Mouse (Mus musculus): Measurements from ENCODE around the gene Fstl1. TPM values are rescaled to one million over a fixed set of nuclear protein-coding genes. Genes with fewer than 3 reads are reported as not detected.

The Fstl1 gene
- polyA plus RNA-seq, 1 experiment, result 53.1 TPM

GRCm38 (mm10) chr16:37868506-37869469 lies 92.1 kb downstream of the Fstl1 start:
- Histone ChIP-seq H3K4me1 (ENCODE audit: control insufficient read depth, insufficient read depth, low read length) (no peaks in the 10 kb centered on the region), H3K27me3 (ENCODE audit: control insufficient read depth, insufficient read depth, low read length, poor library complexity, severe bottlenecking) (no peaks in the 10 kb centered on the region), H3K9me3 (replicated peaks; ENCODE audit: control insufficient read depth, insufficient read depth, low read length, poor library complexity, severe bottlenecking) (no peaks in the 10 kb centered on the region), H3K9ac (ENCODE audit: low read depth, poor library complexity, severe bottlenecking) (peak overlapping the region; percentile 85), H3K4me3 (ENCODE audit: low read depth, low read length) (peak overlapping the region; percentile 99), H3K27ac (ENCODE audit: insufficient read depth, low read length) (peak overlapping the region; percentile 15; the same call in 1 of the 2 replicates), H3K36me3 (ENCODE audit: control insufficient read depth, insufficient read depth, low read length, poor library complexity, severe bottlenecking) (no peaks in the 10 kb centered on the region)
- no peak for TF ChIP-seq EP300 (IDR thresholded peaks at IDR 0.05; ENCODE audit: insufficient read depth, low read depth, low read length)
- TF ChIP-seq CTCF (IDR thresholded peaks at IDR 0.05; ENCODE audit: low read depth, low read length), result no peak
- TF ChIP-seq POLR2A (IDR thresholded peaks at IDR 0.05; ENCODE audit: insufficient read depth, low read length), result no peak

GRCm38 (mm10) chr16:37869470-37870231 lies 93.0 kb downstream of the Fstl1 start:
- Histone ChIP-seq H3K4me3 (ENCODE audit: low read depth, low read length) (peak overlapping the region; percentile 99), H3K9ac (ENCODE audit: low read depth, poor library complexity, severe bottlenecking) (peak overlapping the region; percentile 85), H3K9me3 (replicated peaks; ENCODE audit: control insufficient read depth, insufficient read depth, low read length, poor library complexity, severe bottlenecking) (no peaks in the 10 kb centered on the region), H3K4me1 (ENCODE audit: control insufficient read depth, insufficient read depth, low read length) (no peaks in the 10 kb centered on the region), H3K27ac (ENCODE audit: insufficient read depth, low read length) (peak overlapping the region; percentile 15; the same call in 1 of the 2 replicates), H3K36me3 (ENCODE audit: control insufficient read depth, insufficient read depth, low read length, poor library complexity, severe bottlenecking) (no peaks in the 10 kb centered on the region), H3K27me3 (ENCODE audit: control insufficient read depth, insufficient read depth, low read length, poor library complexity, severe bottlenecking) (no peaks in the 10 kb centered on the region)
- no peak for TF ChIP-seq EP300 (IDR thresholded peaks at IDR 0.05; ENCODE audit: insufficient read depth, low read depth, low read length)
- TF ChIP-seq CTCF (IDR thresholded peaks at IDR 0.05; ENCODE audit: low read depth, low read length), result no peak
- TF ChIP-seq POLR2A (IDR thresholded peaks at IDR 0.05; ENCODE audit: insufficient read depth, low read length), result no peak

GRCm38 (mm10) chr16:37871112-37871715 lies 94.5 kb downstream of the Fstl1 start:
- H3K4me3 ChIP-seq (ENCODE audit: low read depth, low read length), result no peak overlapping the region
- TF ChIP-seq EP300 (IDR thresholded peaks at IDR 0.05; ENCODE audit: insufficient read depth, low read depth, low read length), result no peak
- TF ChIP-seq CTCF (IDR thresholded peaks at IDR 0.05; ENCODE audit: low read depth, low read length), result no peak
- TF ChIP-seq POLR2A (IDR thresholded peaks at IDR 0.05; ENCODE audit: insufficient read depth, low read length), result no peak
- no peaks in the 10 kb centered on the region for H3K27me3 ChIP-seq (ENCODE audit: control insufficient read depth, insufficient read depth, low read length, poor library complexity, severe bottlenecking)
- no peaks in the 10 kb centered on the region for H3K4me1 ChIP-seq (ENCODE audit: control insufficient read depth, insufficient read depth, low read length)
- H3K9ac ChIP-seq (ENCODE audit: low read depth, poor library complexity, severe bottlenecking), result no peak overlapping the region
- no peaks in the 10 kb centered on the region for H3K9me3 ChIP-seq (replicated peaks; ENCODE audit: control insufficient read depth, insufficient read depth, low read length, poor library complexity, severe bottlenecking)
- no peak overlapping the region for H3K27ac ChIP-seq (ENCODE audit: insufficient read depth, low read length)
- H3K36me3 ChIP-seq (ENCODE audit: control insufficient read depth, insufficient read depth, low read length, poor library complexity, severe bottlenecking), result no peaks in the 10 kb centered on the region

- TF ChIP-seq POLR2A (IDR thresholded peaks at IDR 0.05; ENCODE audit: insufficient read depth, low read length), result no peak
- no peak for TF ChIP-seq CTCF (IDR thresholded peaks at IDR 0.05; ENCODE audit: low read depth, low read length)
- TF ChIP-seq EP300 (IDR thresholded peaks at IDR 0.05; ENCODE audit: insufficient read depth, low read depth, low read length), result no peak
- Histone ChIP-seq H3K9me3 (replicated peaks; ENCODE audit: control insufficient read depth, insufficient read depth, low read length, poor library complexity, severe bottlenecking) (no peaks in the 10 kb centered on the region), H3K9ac (ENCODE audit: low read depth, poor library complexity, severe bottlenecking) (no peak overlapping the region), H3K36me3 (ENCODE audit: control insufficient read depth, insufficient read depth, low read length, poor library complexity, severe bottlenecking) (peaks cover 19% of the 10 kb centered on the region), H3K27me3 (ENCODE audit: control insufficient read depth, insufficient read depth, low read length, poor library complexity, severe bottlenecking) (no peaks in the 10 kb centered on the region), H3K4me3 (ENCODE audit: low read depth, low read length) (no peak overlapping the region), H3K4me1 (ENCODE audit: control insufficient read depth, insufficient read depth, low read length) (no peaks in the 10 kb centered on the region), H3K27ac (ENCODE audit: insufficient read depth, low read length) (no peak overlapping the region)
These were observed 98.0 kb downstream of the Fstl1 start for GRCm38 (mm10) chr16:37874501-37875235.

GRCm38 (mm10) chr16:37877406-37877805 lies 100.7 kb downstream of the Fstl1 start:
- H3K4me1 ChIP-seq (ENCODE audit: control insufficient read depth, insufficient read depth, low read length), result no peaks in the 10 kb centered on the region
- no peaks in the 10 kb centered on the region for H3K9me3 ChIP-seq (replicated peaks; ENCODE audit: control insufficient read depth, insufficient read depth, low read length, poor library complexity, severe bottlenecking)
- TF ChIP-seq EP300 (IDR thresholded peaks at IDR 0.05; ENCODE audit: insufficient read depth, low read depth, low read length) (no peak), CTCF (IDR thresholded peaks at IDR 0.05; ENCODE audit: low read depth, low read length) (no peak), POLR2A (IDR thresholded peaks at IDR 0.05; ENCODE audit: insufficient read depth, low read length) (no peak)
- no peak overlapping the region for H3K27ac ChIP-seq (ENCODE audit: insufficient read depth, low read length)
- H3K36me3 ChIP-seq (ENCODE audit: control insufficient read depth, insufficient read depth, low read length, poor library complexity, severe bottlenecking), result peaks cover 27% of the 10 kb centered on the region
- no peaks in the 10 kb centered on the region for H3K27me3 ChIP-seq (ENCODE audit: control insufficient read depth, insufficient read depth, low read length, poor library complexity, severe bottlenecking)
- H3K9ac ChIP-seq (ENCODE audit: low read depth, poor library complexity, severe bottlenecking), result no peak overlapping the region
- H3K4me3 ChIP-seq (ENCODE audit: low read depth, low read length), result no peak overlapping the region
